Mouse (Mus musculus) heart, adult 2 months (tissue): Measurements from ENCODE around the gene Gpatch2.

Experiments
- CTCF ChIP-seq: fragments of 200-600 bp; IDR thresholded peaks from 2 replicates; pipeline ENCODE4 v1.8.1; 2022; ENCODE audit warnings: antibody characterized with exemption, mild to moderate bottlenecking, moderate library complexity
- EP300 ChIP-seq: fragments of 200-500 bp; IDR thresholded peaks from 2 replicates; pipeline ENCODE4 v1.6.1; 2011; ENCODE audit warnings: low read depth, low read length, control low read depth; ENCODE audit not compliant: insufficient read depth
- POLR2A ChIP-seq: fragments of 200-500 bp; IDR thresholded peaks from 2 replicates; pipeline ENCODE4 v1.6.1; 2011; ENCODE audit warnings: mild to moderate bottlenecking, low read depth, low read length, control low read depth; ENCODE audit not compliant: insufficient read depth

DNA sequence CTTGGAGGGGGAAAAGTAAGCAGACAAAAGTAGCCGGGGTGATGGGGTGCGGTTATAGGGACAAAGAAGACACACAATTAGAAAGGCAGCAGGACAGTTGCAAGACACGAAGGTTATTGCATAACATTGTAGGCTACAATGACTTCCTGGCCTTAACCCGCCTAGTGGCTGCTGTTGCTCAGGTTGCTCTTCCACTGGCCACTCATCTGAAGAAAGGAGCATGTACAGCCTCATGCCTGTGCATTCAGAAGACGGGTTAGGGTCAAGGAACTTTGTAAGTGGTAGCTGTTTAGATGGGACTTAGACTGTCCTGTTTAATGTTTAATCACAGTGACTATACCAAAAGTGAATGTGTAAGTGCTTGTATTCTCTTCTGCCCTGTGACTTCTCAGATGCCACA is 26.0 kb downstream of the Gpatch2 start:
- TF ChIP-seq POLR2A (no peak), CTCF (no peak), EP300 (no peak)
